Mouse (Mus musculus): ENCODE data around the gene Pdzd7. TPM values are rescaled to one million over a fixed set of nuclear protein-coding genes. Genes with fewer than 3 reads are reported as not detected.

Gene Pdzd7
- polyA plus RNA-seq, 1 experiment, result 0.74 TPM

DNA sequence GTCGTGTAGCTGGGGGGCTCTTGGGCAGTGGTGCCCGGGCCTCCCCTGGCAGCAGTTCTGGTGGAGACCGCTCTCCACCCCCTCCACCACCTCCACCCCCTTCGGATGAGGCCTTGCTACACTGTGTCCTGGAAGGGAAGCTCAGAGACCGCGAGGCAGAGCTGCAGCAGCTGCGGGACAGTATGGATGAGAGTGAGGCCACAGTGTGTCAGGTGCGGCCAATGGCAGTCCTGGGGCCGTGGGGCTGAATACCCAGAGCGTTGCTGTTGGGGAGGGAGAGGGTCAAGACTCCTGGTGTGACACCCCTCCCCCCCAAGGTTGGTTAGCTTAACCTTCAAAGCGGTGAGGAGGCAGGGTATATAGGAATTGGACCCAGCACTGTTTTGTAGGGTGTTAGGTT, 21.5 kb downstream of the Pdzd7 start:
- no peak for TF ChIP-seq CTCF (IDR thresholded peaks at IDR 0.05; ENCODE audit: borderline replicate concordance, insufficient read depth, low read length)
- TF ChIP-seq POLR2A (IDR thresholded peaks at IDR 0.05; ENCODE audit: low read depth, low read length), result no peak
- H3K4me1 ChIP-seq (ENCODE audit: control insufficient read depth, insufficient read depth, low read length), result no peaks in the 10 kb centered on the region; the same call in 1 of the 2 replicates
- no peak overlapping the region for H3K27ac ChIP-seq (ENCODE audit: insufficient read depth, low read length)
- no peak overlapping the region for H3K4me3 ChIP-seq (ENCODE audit: insufficient read depth, low read length)

DNA sequence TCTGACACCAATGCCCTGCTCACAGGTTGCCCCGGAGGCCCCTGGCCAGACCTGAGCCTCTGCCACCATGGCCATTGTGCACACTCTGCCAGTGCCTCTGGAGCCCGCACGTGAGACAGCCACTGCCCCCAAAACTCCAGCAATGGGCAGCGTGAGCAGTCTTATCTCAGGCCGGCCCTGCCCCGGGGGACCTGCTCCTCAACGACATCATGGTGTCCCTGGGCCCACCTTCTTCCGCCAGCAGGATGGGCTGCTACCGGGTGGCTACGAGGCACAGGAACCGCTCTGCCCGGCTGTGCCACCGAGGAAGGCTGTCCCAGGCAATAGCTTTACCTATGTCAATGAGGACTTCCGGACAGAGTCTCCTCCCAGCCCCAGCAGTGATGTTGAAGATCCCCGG, 24.2 kb downstream of the Pdzd7 start:
- Histone ChIP-seq H3K4me3 (ENCODE audit: insufficient read depth, low read length) (no peak overlapping the region), H3K4me1 (ENCODE audit: control insufficient read depth, insufficient read depth, low read length) (no peaks in the 10 kb centered on the region; the same call in 1 of the 2 replicates), H3K27ac (ENCODE audit: insufficient read depth, low read length) (no peak overlapping the region)
- TF ChIP-seq POLR2A (IDR thresholded peaks at IDR 0.05; ENCODE audit: low read depth, low read length) (no peak), CTCF (IDR thresholded peaks at IDR 0.05; ENCODE audit: borderline replicate concordance, insufficient read depth, low read length) (no peak)

DNA sequence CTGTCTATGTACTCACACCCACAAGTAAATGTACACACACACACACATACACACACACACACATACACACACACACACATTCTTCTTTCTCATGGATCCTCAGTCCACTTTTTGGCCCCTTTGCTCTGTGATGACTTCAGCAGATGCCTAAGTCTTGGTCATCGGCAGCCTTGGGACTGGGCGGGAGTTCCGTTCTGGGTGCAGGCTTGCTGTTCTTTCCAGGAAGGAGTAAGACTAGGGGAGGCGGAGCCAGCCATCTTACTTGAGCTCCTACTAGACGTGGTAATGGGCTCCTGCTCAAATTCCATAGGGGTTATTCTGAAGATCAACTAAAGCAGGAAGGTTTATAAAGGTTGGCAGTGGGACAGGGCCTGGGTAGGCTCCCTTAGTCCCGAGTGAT, 25.2 kb downstream of the Pdzd7 start:
- no peak overlapping the region for H3K4me3 ChIP-seq (ENCODE audit: insufficient read depth, low read length)
- H3K4me1 ChIP-seq (ENCODE audit: control insufficient read depth, insufficient read depth, low read length), result no peaks in the 10 kb centered on the region; the same call in 1 of the 2 replicates
- TF ChIP-seq POLR2A (IDR thresholded peaks at IDR 0.05; ENCODE audit: low read depth, low read length) (peak; percentile 41), CTCF (IDR thresholded peaks at IDR 0.05; ENCODE audit: borderline replicate concordance, insufficient read depth, low read length) (no peak)
- 0 out of 2 replicates have a peak overlapping the region, but pooled peaks have one; percentile 38 for H3K27ac ChIP-seq (ENCODE audit: insufficient read depth, low read length)

DNA sequence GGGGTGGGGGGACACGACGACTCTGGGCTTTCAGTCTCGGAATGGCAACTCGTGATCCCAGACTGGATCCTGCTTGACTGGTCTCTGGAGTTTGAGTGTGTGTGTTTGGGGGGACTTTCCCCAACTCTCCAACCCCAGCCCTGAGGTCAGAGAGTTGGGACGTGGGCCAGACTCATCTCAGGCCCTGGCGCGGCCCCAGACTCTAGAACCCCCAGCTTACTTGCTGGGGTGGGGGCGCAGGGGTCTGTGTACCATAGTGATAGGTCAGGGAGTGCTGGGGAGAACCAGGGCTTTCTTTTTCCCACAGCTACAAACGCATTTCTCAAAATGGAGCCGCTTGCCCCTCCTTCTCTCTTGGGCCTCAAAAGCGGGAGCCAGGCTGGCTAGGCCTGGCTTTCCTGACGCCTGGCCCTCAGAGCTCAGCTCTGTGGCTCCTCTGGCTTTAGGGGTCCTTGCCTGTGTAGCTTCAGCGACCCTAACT, 27.1 kb downstream of the Pdzd7 start:
- Histone ChIP-seq H3K27ac (ENCODE audit: insufficient read depth, low read length) (peak overlapping the region; percentile 99), H3K4me3 (ENCODE audit: insufficient read depth, low read length) (peak overlapping the region; percentile 95), H3K4me1 (ENCODE audit: control insufficient read depth, insufficient read depth, low read length) (peaks cover 6% of the 10 kb centered on the region; the same call in 1 of the 2 replicates)
- TF ChIP-seq POLR2A (IDR thresholded peaks at IDR 0.05; ENCODE audit: low read depth, low read length) (no peak; the same call in 1 of the 2 replicates), CTCF (IDR thresholded peaks at IDR 0.05; ENCODE audit: borderline replicate concordance, insufficient read depth, low read length) (no peak)

DNA sequence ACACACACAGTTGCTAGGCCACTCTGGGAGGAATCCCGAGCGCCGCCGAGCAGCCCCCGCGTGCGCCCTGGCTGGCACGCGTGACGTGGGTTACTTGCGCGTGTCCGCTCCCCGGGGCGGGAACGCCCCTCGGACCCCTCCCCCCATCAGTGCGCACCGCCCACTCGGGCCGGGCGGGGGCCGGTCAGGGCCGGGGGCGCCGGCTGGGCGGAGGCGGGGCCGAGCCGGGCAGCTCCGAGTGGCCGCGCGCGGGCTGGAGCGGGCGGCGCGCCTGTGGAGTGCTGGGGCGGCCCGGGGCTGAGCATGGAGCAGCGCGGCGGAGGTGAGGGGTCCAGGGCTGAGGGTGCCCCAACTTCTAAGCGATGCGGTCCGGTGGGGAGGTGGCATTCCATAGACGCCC, 27.6 kb downstream of the Pdzd7 start:
- peak overlapping the region; percentile 95 for H3K4me3 ChIP-seq (ENCODE audit: insufficient read depth, low read length)
- H3K4me1 ChIP-seq (ENCODE audit: control insufficient read depth, insufficient read depth, low read length), result peaks cover 6% of the 10 kb centered on the region; the same call in 1 of the 2 replicates
- H3K27ac ChIP-seq (ENCODE audit: insufficient read depth, low read length), result peak overlapping the region; percentile 99
- TF ChIP-seq POLR2A (IDR thresholded peaks at IDR 0.05; ENCODE audit: low read depth, low read length) (peak; percentile 61; the same call in 1 of the 2 replicates), CTCF (IDR thresholded peaks at IDR 0.05; ENCODE audit: borderline replicate concordance, insufficient read depth, low read length) (no peak)

DNA sequence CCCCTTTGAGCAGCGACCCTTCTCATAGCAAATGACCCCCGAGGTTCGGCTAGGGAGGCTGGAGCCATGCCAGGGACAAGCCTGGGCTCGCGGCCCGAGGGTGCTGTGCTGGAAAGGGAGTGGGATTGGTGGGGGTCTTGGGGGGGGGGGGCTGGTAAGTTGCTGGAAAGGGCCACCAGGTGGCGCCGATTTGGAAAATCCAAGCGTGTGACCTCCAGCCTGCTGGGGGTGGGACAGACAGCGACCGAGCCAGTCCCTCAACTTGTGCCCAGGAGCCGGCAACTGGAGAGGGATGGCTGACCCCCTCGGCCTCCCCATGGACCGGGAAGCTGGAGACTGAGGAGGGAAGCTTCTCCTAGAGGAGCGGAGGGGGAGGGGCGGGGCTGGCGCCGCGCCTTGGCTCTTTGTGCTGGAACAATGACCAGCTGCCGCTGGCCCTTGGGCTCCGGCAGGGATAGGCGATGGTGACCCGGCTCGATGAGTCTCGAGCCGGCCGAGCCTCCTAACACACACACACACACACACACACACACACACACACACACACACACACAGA, 28.2 kb downstream of the Pdzd7 start:
- peaks cover 6% of the 10 kb centered on the region; the same call in 1 of the 2 replicates for H3K4me1 ChIP-seq (ENCODE audit: control insufficient read depth, insufficient read depth, low read length)
- no peak; the same call in none of the 2 replicates for TF ChIP-seq POLR2A (IDR thresholded peaks at IDR 0.05; ENCODE audit: low read depth, low read length)
- TF ChIP-seq CTCF (IDR thresholded peaks at IDR 0.05; ENCODE audit: borderline replicate concordance, insufficient read depth, low read length), result no peak
- H3K4me3 ChIP-seq (ENCODE audit: insufficient read depth, low read length), result peak overlapping the region; percentile 54
- peak overlapping the region; percentile 99 for H3K27ac ChIP-seq (ENCODE audit: insufficient read depth, low read length)

DNA sequence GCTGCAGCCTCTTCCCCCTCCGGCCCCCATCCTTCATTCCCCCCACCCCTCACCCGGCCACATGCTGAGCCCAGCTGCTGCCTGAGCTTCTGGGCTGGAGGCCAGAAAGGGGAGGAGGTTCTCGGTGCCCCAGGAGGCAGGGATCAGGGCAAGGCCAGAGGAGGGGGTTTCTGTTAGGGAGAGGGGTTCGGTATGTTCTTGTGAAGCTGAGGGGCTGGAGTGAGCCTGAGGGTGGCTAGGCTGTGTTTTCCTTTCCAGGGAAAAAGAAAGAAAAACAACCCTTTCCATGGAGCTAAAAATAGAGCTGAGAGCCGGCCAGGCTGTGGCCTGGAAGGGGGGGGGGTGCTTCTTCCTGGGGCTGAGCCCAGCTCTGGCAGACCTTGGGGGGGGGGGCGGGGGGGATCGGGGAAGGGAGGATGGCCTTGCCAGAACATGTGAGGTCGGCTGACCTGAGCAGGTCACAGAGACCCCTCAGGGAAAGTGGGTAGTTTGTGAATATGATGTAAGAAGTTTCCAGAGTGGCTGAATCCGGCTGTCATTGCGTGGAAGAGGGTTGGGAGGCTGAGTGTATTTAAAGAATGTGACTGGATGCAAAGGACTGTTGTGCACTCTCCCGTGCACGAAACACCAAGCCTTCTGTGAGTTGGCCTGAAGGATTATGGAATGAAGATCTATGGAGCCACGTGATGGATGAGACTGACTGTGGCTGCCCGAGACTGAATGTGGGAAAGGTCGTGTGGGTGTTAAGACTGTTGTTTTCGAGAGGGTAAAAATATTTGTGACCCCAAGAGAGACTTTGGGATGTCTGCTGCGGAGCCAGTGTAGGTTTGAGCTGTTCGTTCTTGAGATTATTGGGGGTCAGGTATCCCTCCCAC, 28.9 kb downstream of the Pdzd7 start:
- Histone ChIP-seq H3K4me3 (ENCODE audit: insufficient read depth, low read length) (peak overlapping the region; percentile 67), H3K27ac (ENCODE audit: insufficient read depth, low read length) (peak overlapping the region; percentile 99), H3K4me1 (ENCODE audit: control insufficient read depth, insufficient read depth, low read length) (peaks cover 6% of the 10 kb centered on the region; the same call in 1 of the 2 replicates)
- TF ChIP-seq POLR2A (IDR thresholded peaks at IDR 0.05; ENCODE audit: low read depth, low read length), result peak; percentile 87
- no peak for TF ChIP-seq CTCF (IDR thresholded peaks at IDR 0.05; ENCODE audit: borderline replicate concordance, insufficient read depth, low read length)

DNA sequence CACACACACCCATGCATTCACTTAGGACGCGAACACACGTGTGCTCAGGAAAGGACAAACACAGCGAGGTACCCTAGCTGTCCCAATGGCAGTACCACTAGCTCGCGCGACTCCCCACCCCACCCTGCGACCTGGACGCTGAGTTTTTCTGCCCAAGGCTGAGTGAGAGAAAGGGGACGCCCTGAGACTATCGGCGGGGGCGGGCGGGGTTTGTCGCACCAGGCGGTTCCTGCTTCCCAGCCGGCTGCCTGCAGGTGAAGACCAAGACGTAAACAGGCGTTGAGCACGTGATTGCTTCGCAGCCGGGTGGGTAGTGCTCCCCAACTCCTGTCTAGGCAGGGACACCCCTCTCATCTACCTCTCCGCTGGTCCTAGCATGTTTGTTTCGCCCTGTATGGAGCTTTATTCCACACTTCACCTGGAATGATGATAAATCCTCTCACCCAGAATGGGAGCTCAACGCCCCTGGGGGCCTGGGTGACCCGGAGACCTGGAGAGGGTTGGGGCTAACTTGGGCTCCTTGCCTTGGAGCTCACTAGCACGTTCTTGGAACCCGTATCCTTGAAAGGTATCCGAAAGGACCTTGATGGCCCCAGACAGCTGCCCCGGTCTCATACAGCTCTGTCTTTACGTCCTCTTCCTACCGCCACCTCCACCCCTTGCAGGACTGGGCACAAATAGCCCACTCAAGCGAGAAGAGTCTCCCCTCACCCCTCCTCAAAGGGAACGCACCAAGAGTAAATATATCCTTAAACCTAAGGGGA, 29.8 kb downstream of the Pdzd7 start:
- H3K4me3 ChIP-seq (ENCODE audit: insufficient read depth, low read length), result peak overlapping the region; percentile 67
- H3K27ac ChIP-seq (ENCODE audit: insufficient read depth, low read length), result peak overlapping the region; percentile 99
- no peak for TF ChIP-seq CTCF (IDR thresholded peaks at IDR 0.05; ENCODE audit: borderline replicate concordance, insufficient read depth, low read length)
- no peak; the same call in 1 of the 2 replicates for TF ChIP-seq POLR2A (IDR thresholded peaks at IDR 0.05; ENCODE audit: low read depth, low read length)
- H3K4me1 ChIP-seq (ENCODE audit: control insufficient read depth, insufficient read depth, low read length), result peaks cover 6% of the 10 kb centered on the region; the same call in 1 of the 2 replicates

DNA sequence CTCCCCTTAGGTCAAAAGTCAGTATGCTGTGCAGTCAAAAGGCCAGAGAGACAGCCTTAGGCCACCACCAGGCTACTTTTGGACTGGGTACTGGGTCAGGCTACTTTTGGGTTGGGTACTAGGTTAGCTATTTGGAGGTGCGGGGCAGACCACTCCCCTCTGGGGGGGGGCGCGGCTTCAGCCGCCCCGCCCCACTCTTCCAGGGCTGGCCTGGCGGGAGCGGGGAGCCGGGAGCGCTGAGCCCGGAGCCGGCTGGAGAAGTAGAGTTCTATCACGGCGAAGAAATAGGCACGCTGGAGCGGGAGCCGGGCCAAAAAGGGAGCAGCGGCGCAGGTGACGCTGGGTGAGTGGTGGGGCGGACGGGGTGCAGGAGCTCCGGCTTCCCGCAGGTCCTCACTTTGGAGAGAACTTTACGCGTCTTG, 30.5 kb downstream of the Pdzd7 start:
- TF ChIP-seq POLR2A (IDR thresholded peaks at IDR 0.05; ENCODE audit: low read depth, low read length), result peak; percentile 70
- no peak for TF ChIP-seq CTCF (IDR thresholded peaks at IDR 0.05; ENCODE audit: borderline replicate concordance, insufficient read depth, low read length)
- peak overlapping the region; percentile 99 for H3K27ac ChIP-seq (ENCODE audit: insufficient read depth, low read length)
- peak overlapping the region; percentile 67 for H3K4me3 ChIP-seq (ENCODE audit: insufficient read depth, low read length)
- peaks cover 6% of the 10 kb centered on the region; the same call in 1 of the 2 replicates for H3K4me1 ChIP-seq (ENCODE audit: control insufficient read depth, insufficient read depth, low read length)
